Mouse (Mus musculus): ENCODE measurements around the gene Slc44a1. TPM values are rescaled to one million over a fixed set of nuclear protein-coding genes. Genes with fewer than 3 reads are reported as not detected.

Gene Slc44a1
- total RNA-seq, 2 experiments from 2014 or later: 15.8 to 17.7 TPM

- intact Hi-C loops (cut with DNase I): loop anchor here (5.0 kb wide), 4 partner anchors 43 to 473 kb away; partner anchors contain the start of gene Slc44a1
- no peak overlapping the region for H3K27ac ChIP-seq
- DNase-seq: no peak
- no peak for TF ChIP-seq CTCF (IDR thresholded peaks at IDR 0.05)
- H3K4me3 ChIP-seq: no peak overlapping the region
Observed at GRCm38 (mm10) chr4:53590163-53590562, 149.9 kb downstream of the Slc44a1 start.

- H3K27ac ChIP-seq: peak overlapping the region; percentile 80
- H3K4me3 ChIP-seq: no peak overlapping the region
- TF ChIP-seq CTCF (IDR thresholded peaks at IDR 0.05): no peak
- intact Hi-C loops (cut with DNase I): loop anchor here (5.0 kb wide), 4 partner anchors 44 to 474 kb away; partner anchors contain the start of gene Slc44a1
- no peak for DNase-seq
Observed at GRCm38 (mm10) chr4:53590691-53591447, 150.7 kb downstream of the Slc44a1 start.

GRCm38 (mm10) chr4:53591536-53591935, 151.3 kb downstream of the Slc44a1 start:
- H3K27ac ChIP-seq: peak overlapping the region; percentile 80
- intact Hi-C loops (cut with DNase I): loop anchor here (5.0 kb wide), 4 partner anchors 44 to 474 kb away; partner anchors contain the start of gene Slc44a1
- peak overlapping the region; percentile 35; the same call in 1 of the 2 replicates for H3K4me3 ChIP-seq
- no peak for TF ChIP-seq CTCF (IDR thresholded peaks at IDR 0.05)
- no peak for DNase-seq

GRCm38 (mm10) chr4:53591941-53592340, 151.7 kb downstream of the Slc44a1 start:
- no peak for DNase-seq
- peak overlapping the region; percentile 80 for H3K27ac ChIP-seq
- intact Hi-C loops (cut with DNase I): loop anchor here (5.0 kb wide), 4 partner anchors 45 to 475 kb away; partner anchors contain the start of gene Slc44a1
- no peak for TF ChIP-seq CTCF (IDR thresholded peaks at IDR 0.05)
- H3K4me3 ChIP-seq: peak overlapping the region; percentile 35

- H3K27ac ChIP-seq: peak overlapping the region; percentile 80
- TF ChIP-seq CTCF (IDR thresholded peaks at IDR 0.05): no peak
- DNase-seq: peak; percentile 29
- peak overlapping the region; percentile 35; the same call in 1 of the 2 replicates for H3K4me3 ChIP-seq
- intact Hi-C loops (cut with DNase I): loop anchor here (5.0 kb wide), 4 partner anchors 45 to 475 kb away; partner anchors contain the start of gene Slc44a1
Observed at GRCm38 (mm10) chr4:53592386-53592785, 152.2 kb downstream of the Slc44a1 start.

- peak; percentile 81 for TF ChIP-seq CTCF (IDR thresholded peaks at IDR 0.05)
- DNase-seq: peak; percentile 53
- intact Hi-C loops (cut with DNase I): loop anchor here (5.0 kb wide), 4 partner anchors 47 to 477 kb away; partner anchors contain the start of gene Slc44a1
- H3K4me3 ChIP-seq: no peak overlapping the region
- peak overlapping the region; percentile 80; the same call in 1 of the 2 replicates for H3K27ac ChIP-seq
Observed at GRCm38 (mm10) chr4:53594204-53594603, 154.0 kb downstream of the Slc44a1 start.

GRCm38 (mm10) chr4:53595246-53596062, 155.2 kb downstream of the Slc44a1 start:
- no peak for TF ChIP-seq CTCF (IDR thresholded peaks at IDR 0.05)
- intact Hi-C loops (cut with DNase I): no loop called here
- peak overlapping the region; percentile 53; the same call in 1 of the 2 replicates for H3K27ac ChIP-seq
- no peak for DNase-seq
- H3K4me3 ChIP-seq: no peak overlapping the region

GRCm38 (mm10) chr4:53596063-53596895, 156.1 kb downstream of the Slc44a1 start:
- intact Hi-C loops (cut with DNase I): no loop called here

GRCm38 (mm10) chr4:53600462-53600861, 160.2 kb downstream of the Slc44a1 start:
- H3K27ac ChIP-seq: peak overlapping the region; percentile 16; the same call in 1 of the 2 replicates
- intact Hi-C loops (cut with DNase I): loop anchor here (1.0 kb wide), 1 partner anchor 31 kb away; the partner anchor contains the start of gene Fsd1l
- DNase-seq: peak; percentile 27

More at GRCm38 (mm10) chr4:53596063-53596895, 156.1 kb downstream of the Slc44a1 start:
- Histone ChIP-seq H3K4me3 (no peak overlapping the region), H3K27ac (peak overlapping the region; percentile 53)
- DNase-seq: no peak
- TF ChIP-seq CTCF (IDR thresholded peaks at IDR 0.05): no peak

GRCm38 (mm10) chr4:53614576-53615225, 174.5 kb downstream of the Slc44a1 start:
- intact Hi-C loops (cut with DNase I): no loop called here
- no peak for TF ChIP-seq CTCF (IDR thresholded peaks at IDR 0.05)
- no peak for DNase-seq
- Histone ChIP-seq H3K27ac (no peak overlapping the region), H3K4me3 (no peak overlapping the region)

More at GRCm38 (mm10) chr4:53600462-53600861, 160.2 kb downstream of the Slc44a1 start:
- peak overlapping the region; percentile 53 for H3K4me3 ChIP-seq
- peak; percentile 85 for TF ChIP-seq CTCF (IDR thresholded peaks at IDR 0.05)

- Histone ChIP-seq H3K4me3 (no peak overlapping the region), H3K27ac (no peak overlapping the region; the same call in 1 of the 2 replicates)
- TF ChIP-seq CTCF (IDR thresholded peaks at IDR 0.05): no peak
- intact Hi-C loops (cut with DNase I): no loop called here
- no peak for DNase-seq
Observed at GRCm38 (mm10) chr4:53617968-53618367, 177.8 kb downstream of the Slc44a1 start.
